Mouse (Mus musculus): ENCODE data around the gene Mgat3. TPM values are rescaled to one million over a fixed set of nuclear protein-coding genes. Genes with fewer than 3 reads are reported as not detected.

The Mgat3 gene
- total RNA-seq, 2 experiments from 2014 or later: 1.6 to 2.3 TPM

DNA sequence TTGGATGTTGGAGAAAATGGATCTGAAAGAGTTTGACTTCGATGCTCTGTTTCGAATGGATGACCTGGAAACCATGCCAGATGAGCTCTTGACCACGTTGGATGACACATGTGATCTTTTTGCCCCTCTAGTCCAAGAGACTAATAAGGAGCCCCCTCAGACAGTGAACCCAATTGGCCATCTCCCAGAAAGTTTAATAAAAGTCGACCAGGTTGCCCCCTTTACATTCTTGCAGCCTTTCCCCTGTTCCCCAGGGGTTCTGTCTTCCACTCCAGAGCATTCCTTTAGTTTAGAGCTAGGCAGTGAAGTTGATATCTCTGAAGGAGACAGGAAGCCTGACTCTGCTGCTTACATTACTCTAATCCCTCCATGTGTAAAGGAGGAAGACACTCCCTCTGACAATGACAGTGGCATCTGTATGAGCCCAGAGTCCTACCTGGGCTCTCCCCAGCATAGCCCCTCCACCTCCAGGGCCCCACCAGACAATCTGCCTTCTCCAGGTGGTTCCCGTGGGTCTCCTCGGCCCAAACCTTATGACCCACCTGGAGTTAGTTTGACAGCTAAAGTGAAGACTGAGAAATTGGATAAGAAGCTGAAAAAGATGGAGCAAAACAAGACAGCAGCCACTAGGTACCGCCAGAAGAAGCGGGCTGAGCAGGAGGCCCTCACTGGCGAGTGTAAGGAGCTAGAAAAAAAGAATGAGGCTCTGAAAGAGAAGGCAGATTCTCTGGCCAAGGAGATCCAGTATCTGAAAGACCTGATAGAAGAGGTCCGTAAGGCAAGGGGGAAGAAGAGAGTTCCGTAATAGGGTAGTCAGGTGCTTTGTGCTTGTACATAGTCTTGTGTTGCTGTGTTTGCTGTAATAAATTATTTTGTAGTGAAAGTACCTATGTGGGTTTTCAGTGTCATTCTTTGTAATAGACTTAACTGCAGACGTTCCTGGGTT lies 83.4 kb downstream of the Mgat3 start:
- DNase-seq: no peak
- intact Hi-C loops (cut with DNase I): no loop called here

- DNase-seq: peak in 1 of 2 experiments; percentile 36
These were observed 84.2 kb downstream of the Mgat3 start for GRCm38 (mm10) chr15:80257602-80258239.

DNA sequence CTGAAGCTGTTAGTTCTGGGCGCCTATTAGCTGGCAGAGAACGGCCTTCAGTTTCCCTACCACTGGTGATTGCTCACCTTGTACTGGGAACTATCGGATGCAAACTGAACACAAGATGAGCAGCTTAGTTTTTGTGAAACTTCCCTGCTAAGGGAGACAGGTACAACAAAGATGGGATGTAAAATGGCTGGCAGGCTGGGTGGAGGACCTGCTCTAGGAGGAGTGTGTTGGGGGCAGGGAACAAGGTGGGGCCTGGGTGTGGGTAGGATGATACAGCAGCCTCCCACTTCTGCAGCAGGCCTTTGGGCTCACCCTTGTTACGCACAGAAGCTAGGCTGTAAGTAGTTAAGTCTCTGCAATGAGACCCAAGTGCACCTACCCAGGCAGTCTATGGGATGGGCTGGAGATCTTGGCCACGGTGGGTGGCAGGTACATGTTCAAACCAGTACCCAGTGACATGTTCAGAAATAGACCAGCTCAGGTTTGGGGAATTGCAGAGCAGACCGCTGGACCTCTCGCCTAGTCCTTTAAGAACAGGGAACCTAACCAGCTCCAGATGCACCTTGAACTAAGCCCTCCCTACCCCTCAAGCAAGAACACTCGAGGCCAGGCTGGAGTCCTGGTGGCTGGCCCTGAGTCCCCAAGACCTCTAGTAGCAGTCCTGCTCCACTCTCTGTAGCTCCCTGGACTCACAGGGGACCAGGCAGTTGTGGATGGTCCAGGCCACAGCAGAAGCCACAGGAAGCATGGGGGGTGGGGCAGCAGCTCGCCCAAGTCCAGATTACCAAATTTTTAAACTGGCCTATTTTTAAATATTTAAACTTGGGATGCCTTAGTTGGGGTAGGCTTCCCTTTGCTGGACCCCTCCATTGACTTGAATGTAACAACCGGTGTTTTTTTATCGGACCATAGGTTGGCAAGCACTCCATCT lies 85.0 kb downstream of the Mgat3 start:
- intact Hi-C loops (cut with DNase I): no loop called here
- DNase-seq: peak in 1 of 2 experiments; percentile 46

More at GRCm38 (mm10) chr15:80257602-80258239, 84.2 kb downstream of the Mgat3 start:
- intact Hi-C loops (cut with DNase I): no loop called here

- DNase-seq: peak in 1 of 2 experiments; percentile 25
- intact Hi-C loops (cut with DNase I): loop anchor here (2.0 to 10.0 kb wide), 4 partner anchors 33 to 685 kb away; partner anchors contain the start of gene Adsl
These were observed 86.0 kb downstream of the Mgat3 start for GRCm38 (mm10) chr15:80259406-80260045.

DNA sequence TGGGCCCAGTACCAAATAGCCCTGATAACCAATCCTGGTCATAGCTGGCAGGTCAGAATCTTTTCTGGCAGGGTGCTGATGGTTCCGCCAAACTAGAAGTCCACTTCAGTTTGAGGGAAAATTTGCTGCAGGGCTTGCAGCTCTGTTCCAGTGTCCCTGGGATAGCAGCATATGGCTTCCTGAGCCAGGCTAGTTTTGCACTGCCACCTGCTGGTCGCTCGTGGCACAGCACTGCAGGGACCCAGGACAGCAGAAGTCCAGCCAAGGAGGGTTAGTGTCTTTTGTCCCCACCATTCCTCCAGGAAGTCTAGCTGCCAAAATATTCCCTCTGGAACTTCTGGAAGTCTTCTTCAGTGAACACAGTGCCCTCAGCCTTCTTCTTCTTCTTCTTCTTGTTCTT lies 87.2 kb downstream of the Mgat3 start:
- intact Hi-C loops (cut with DNase I): loop anchor here (2.0 to 10.0 kb wide), 4 partner anchors 34 to 684 kb away; partner anchors contain the start of gene Adsl
- DNase-seq: peak; percentile 87 to 93

DNA sequence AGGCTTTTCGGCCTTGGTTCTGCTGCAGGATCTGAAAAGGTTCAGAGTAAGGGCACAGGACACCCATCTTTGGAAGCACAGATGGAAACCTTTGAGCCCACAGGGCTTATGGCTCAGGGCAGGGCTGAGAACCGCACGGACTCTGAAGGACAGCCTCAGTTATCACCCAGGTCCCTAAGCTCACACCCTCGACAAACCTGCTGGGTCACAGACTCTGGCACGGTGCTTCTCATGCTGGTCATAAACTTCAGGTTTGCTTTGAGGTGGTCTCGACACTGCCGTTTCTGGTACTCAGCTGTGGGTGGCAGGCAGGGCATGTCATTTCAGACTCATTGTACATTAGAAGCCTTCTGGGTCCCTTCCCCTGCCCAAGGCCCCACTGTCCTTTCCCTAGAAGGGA lies 87.6 kb downstream of the Mgat3 start:
- DNase-seq: no peak
- intact Hi-C loops (cut with DNase I): loop anchor here (2.0 to 10.0 kb wide), 4 partner anchors 34 to 684 kb away; partner anchors contain the start of gene Adsl

GRCm38 (mm10) chr15:80263610-80264575 lies 90.4 kb downstream of the Mgat3 start, which contains the start of gene Rps19bp1:
Gene Rps19bp1, minus strand, starts transcription at chr15:80264315.
- intact Hi-C loops (cut with DNase I): loop anchor here (5.0 to 10.0 kb wide), 3 partner anchors 319 to 681 kb away; partner anchors contain the start of gene Adsl
- DNase-seq: peak; percentile 90 to 92

Other genes with a start within 250 kb of the Mgat3 start
- 1 to 10 TPM; 3.0 to 3.8 TPM for gene Cbx7, start 202.6 kb upstream of the Mgat3 start, total RNA-seq (2021)
- gene Pdgfb, start 158.7 kb upstream of the Mgat3 start, total RNA-seq (2021): 10 to 100 TPM; 49.2 to 56.2 TPM
- gene Syngr1, start 82.4 kb upstream of the Mgat3 start, total RNA-seq (2021): 10 to 100 TPM; 84.9 to 86.7 TPM
- gene Rpl3, start 81.9 kb upstream of the Mgat3 start, total RNA-seq (2021): 100 to 1,000 TPM; 486 to 496 TPM
- gene Tab1, start 40.6 kb upstream of the Mgat3 start, total RNA-seq (2021): 10 to 100 TPM; 33.3 to 34.3 TPM
- 10 to 100 TPM; 33.2 to 37.6 TPM for gene Mief1, start 60.3 kb downstream of the Mgat3 start, total RNA-seq (2021)
- 10 to 100 TPM; 22.0 to 31.2 TPM for gene AC140267.1, start 62.1 kb downstream of the Mgat3 start, total RNA-seq (2021)
- 100 to 1,000 TPM in 1 of 2 experiments, 10 to 100 TPM in 1; 96.4 to 105 TPM for gene Atf4, start 81.5 kb downstream of the Mgat3 start, total RNA-seq (2021)
- 10 to 100 TPM; 20.0 to 24.6 TPM for gene Rps19bp1, start 90.6 kb downstream of the Mgat3 start, total RNA-seq (2021)
- gene Cacna1i, start 113.5 kb downstream of the Mgat3 start, total RNA-seq (2021): under 1 TPM in 1 of 2 experiments, not detected in 1; 0.05 TPM

All from heart, postnatal 10 days (tissue).